Mouse (Mus musculus) inflammation-experienced regulatory T-cells (primary cell): ENCODE results near the gene Epp13. TPM values are rescaled to one million over a fixed set of nuclear protein-coding genes. Genes with fewer than 3 reads are reported as not detected.

Source experiments
- polyA plus RNA-seq, 2 experiments: library from polyadenylated mRNA; unstranded; fragments of 100-300 nt; shearing (Covaris generic); gene quantifications; one replicate each; pipeline ENCODE4 v1.2.1; 2017

Gene Epp13
- polyA plus RNA-seq: not detected

GRCm38 (mm10) chr7:6252410-6252809 is at the start of gene Epp13:
Gene Epp13 (plus strand): TSS chr7:6252710.

GRCm38 (mm10) chr7:6221978-6222377 is 30.5 kb upstream of the Epp13 start, which contains the start of gene Zscan5b:
Gene Zscan5b (plus strand): TSS chr7:6222278.

GRCm38 (mm10) chr7:6285842-6286705 is 33.6 kb downstream of the Epp13 start, which contains the start of gene Zfp667:
Gene Zfp667 (plus strand): TSS chr7:6286579.

GRCm38 (mm10) chr7:6331233-6331956 is 78.9 kb downstream of the Epp13 start, which contains the start of gene Zfp583:
Gene Zfp583 (minus strand): TSS chr7:6331285.

Other genes starting within 250 kb of the Epp13 start
- under 1 TPM in 1 of 2 experiments, not detected in 1; 0.10 TPM for gene Vmn1r65, start 241.7 kb upstream of the Epp13 start, polyA plus RNA-seq
- gene Nlrp4c, start 207.5 kb upstream of the Epp13 start, polyA plus RNA-seq: 1 to 10 TPM in 1 of 2 experiments, under 1 TPM in 1; 0.17 to 1.1 TPM
- gene Zfp787, start 96.7 kb upstream of the Epp13 start, polyA plus RNA-seq: 10 to 100 TPM; 40.9 to 46.6 TPM
- 10 to 100 TPM; 33.6 to 45.1 TPM for gene Zfp444, start 80.5 kb upstream of the Epp13 start, polyA plus RNA-seq
- not detected for gene Galp, start 55.6 kb upstream of the Epp13 start, polyA plus RNA-seq
- gene Zscan5b, start 30.4 kb upstream of the Epp13 start, polyA plus RNA-seq: 1 to 10 TPM in 1 of 2 experiments, not detected in 1; 4.8 TPM
- 1 to 10 TPM; 5.1 to 5.5 TPM for gene Zfp667, start 33.9 kb downstream of the Epp13 start, polyA plus RNA-seq
- 1 to 10 TPM; 1.4 to 1.9 TPM for gene Zfp583, start 78.6 kb downstream of the Epp13 start, polyA plus RNA-seq
- 1 to 10 TPM in 1 of 2 experiments, under 1 TPM in 1; 0.20 to 5.5 TPM for gene Gm3854, start 91.0 kb downstream of the Epp13 start, polyA plus RNA-seq
- 1 to 10 TPM; 4.2 to 7.7 TPM for gene Zfp78, start 110.6 kb downstream of the Epp13 start, polyA plus RNA-seq
- 10 to 100 TPM; 10.9 to 13.5 TPM for gene Zfp28, start 130.6 kb downstream of the Epp13 start, polyA plus RNA-seq
- under 1 TPM in 1 of 2 experiments, not detected in 1; 0.67 TPM for gene Smim17, start 146.0 kb downstream of the Epp13 start, polyA plus RNA-seq
- gene Gm20715, start 157.6 kb downstream of the Epp13 start, polyA plus RNA-seq: not detected
- gene Olfr1344, start 186.0 kb downstream of the Epp13 start, polyA plus RNA-seq: under 1 TPM in 1 of 2 experiments, not detected in 1; 0.14 TPM
- gene Olfr1336, start 203.5 kb downstream of the Epp13 start, polyA plus RNA-seq: under 1 TPM; 0.07 to 0.11 TPM
- 1 to 10 TPM in 1 of 2 experiments, under 1 TPM in 1; 0.14 to 1.1 TPM for gene Olfr1346, start 214.4 kb downstream of the Epp13 start, polyA plus RNA-seq
- gene Olfr5, start 234.2 kb downstream of the Epp13 start, polyA plus RNA-seq: not detected
- under 1 TPM in 1 of 2 experiments, not detected in 1; 0.17 TPM for gene Olfr1347, start 247.0 kb downstream of the Epp13 start, polyA plus RNA-seq